Mouse (Mus musculus) urinary bladder, postnatal 4 days (tissue): ENCODE measurements around the gene Plcb1.

ENCODE experiments used
- DNase-seq, 2 experiments: peaks; one replicate each; pipeline ENCODE4 v3.0.0; 2021 to 2022; ENCODE audit warnings: low spot score in 2 of 2

The Plcb1 gene

DNA sequence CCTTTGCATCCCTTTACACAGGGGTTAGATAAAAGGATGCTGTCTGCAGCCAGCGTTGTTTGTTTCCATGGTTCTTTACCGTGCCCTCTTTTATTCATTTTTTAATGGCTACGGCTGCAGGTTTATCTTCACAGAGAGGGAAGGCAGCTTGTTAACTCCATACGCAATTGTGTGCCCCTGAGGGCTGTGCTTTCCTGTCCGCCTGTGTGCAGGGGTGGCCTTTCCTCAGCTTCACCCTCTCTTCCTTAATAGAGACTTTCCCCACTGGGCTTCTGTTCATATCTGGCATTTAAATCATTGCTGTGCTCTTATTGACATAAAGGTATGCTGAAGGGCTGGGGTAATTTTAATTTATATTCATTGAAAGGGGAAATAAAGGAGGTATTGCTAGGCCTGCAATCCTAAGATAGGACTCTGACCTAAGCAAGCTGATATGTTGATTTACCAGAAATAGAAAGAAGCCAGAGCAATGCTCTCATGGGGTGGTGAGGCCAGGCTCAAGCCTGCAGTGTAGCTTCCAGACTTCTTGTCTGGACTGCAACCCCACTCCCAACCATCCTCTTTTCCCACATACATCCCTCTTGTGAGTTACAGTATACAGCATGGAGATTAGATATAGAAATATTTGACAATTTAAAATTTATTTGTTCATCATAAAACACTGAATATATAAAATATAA, 623.7 kb downstream of the Plcb1 start:
- no peak for DNase-seq

DNA sequence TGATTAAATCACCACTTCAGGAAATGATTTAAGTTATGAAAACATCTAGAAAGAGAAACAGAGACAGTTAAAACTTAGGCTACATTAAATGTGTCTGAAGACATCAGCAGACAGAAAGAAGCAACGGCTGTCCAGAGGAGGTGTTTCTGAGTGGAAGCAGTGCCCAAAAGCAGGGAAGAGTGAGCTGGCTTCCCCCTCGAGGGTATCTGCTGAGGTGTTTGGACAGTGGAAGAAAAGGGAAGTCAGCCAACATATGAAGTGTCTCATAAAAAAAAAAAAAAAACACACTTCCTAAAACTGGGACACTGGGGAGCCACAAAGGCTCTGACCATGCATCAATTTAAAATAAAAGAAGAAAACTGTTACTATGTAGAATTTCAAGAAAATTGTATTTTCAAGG, 625.8 kb downstream of the Plcb1 start:
- DNase-seq, result no peak

DNA sequence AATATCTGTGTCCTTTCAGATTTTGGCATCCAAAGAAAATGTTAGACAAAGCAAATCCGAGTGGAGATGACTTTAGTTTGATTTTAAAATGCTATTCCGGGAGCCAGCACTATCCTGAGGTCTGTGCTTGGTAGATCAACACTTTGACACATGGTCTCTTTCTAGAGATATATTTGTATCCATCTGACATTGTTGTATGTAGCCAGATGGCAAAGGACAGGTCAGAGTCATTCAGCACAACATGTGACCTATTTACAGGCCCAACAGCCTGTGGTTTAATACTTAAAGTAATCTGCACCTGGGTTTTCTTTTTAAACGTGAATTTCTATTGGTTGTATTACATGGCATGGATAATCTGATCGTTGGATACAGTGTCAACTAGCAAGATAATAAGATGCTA, 629.3 kb downstream of the Plcb1 start:
- no peak for DNase-seq

DNA sequence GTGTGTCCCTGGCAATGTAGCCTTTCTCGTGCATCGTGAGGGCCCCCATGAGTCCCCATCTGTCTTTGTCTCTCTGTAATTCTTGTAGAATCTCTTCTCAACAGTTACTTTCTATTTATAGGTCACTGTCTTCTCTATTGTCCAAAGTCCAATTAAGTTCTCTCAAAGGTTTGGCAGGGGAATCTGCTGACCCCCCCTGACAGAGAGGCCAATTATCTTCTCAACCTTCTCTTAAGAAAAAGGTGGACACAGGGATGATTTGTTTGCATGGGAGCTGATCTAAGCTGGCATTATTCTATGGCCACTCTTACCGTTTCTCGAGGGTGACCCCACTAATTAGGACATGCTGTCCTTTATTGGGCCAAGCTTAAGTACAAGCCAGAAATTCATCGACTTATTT, 633.4 kb downstream of the Plcb1 start:
- no peak for DNase-seq

DNA sequence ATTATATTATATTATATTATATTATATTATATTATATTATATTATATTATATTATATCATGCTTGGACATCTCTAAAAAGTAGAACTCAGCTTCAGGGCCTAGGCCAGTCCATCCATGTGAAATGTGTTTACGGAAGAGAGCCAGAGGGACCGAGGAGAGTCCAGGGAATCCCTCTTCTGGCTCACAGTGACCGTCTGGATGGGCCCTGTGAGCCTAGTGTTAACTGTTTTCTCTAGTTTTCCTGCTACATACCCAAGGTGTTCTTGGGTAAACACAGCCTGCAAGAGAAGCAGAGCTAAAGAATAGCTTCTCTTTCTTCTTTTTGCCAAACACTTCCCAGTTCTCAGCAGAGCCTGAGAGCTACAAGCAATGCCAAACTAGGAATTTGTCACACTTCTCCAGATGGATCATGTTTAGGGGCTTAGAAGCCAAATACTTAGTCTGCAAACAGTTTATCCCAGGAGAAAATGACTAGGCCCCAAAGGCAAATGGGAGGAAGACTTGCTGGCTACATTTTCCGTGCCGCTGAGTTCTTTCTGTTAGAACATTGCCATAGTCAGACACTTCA, 649.2 kb downstream of the Plcb1 start:
- DNase-seq, result no peak

DNA sequence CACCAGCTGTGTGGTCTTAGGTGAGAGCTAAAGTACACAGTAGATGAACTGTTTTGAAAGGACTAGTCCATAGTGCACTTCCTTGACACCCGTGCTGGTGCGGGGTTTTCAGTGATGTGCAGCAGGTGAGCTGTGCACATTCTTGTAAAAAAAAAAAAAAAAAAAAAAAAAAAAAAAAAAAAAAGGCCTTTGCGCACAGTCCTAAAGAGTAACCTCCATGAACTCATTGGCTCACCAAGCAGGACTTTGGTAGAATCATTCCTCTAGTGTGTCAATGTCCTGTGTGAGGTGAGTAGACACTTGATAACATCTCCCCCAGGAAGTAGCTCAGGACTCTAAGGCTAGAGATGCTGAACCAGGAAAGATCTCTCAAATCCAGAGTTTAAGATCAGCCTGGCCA, 653.2 kb downstream of the Plcb1 start:
- no peak for DNase-seq

DNA sequence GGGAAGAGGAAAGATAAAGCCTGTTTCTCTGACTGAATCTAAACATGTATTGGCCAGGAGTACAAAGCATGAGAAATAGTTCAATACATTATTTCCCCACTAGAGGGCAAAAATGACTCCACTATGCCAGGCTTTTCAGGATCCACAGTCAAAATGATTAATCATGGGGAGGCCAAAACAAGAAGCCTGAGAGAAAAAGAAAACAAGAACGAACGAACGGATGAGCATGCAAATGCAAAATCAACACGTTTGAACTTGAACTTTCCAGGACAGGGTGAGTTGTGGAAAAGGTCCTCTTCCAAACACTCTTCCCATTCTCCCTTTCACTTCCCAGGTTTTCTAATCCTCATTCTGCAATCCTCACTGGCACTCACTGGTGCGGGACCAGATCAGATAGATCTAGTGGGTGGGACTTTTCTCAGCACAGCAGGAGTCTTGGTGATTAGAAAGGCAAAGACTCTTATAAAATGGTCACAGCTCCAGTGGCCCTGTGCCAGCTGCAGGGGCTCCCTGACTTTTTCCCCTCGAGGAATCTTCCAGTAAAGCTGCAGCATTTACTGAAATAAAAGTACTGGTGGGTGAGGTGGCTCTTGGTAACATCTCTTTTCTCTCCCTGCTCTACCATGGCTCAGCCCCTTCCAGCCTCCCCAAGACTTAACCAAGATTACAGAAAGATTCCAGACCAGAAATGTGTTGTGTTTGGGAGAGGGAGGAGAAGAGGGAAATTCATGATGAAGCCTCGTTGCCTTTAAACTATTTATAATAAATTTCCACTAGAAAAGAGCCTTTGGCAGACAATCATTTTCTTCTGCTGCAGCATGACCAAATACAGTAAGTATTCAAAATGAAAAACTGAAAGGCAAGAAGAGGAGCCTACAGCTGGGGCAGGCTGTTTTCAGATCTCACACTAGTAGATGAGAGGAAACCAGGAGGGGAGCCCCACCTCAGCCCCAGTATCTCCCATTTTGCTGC, 654.0 kb downstream of the Plcb1 start:
- DNase-seq, result peak; percentile 44 to 65

DNA sequence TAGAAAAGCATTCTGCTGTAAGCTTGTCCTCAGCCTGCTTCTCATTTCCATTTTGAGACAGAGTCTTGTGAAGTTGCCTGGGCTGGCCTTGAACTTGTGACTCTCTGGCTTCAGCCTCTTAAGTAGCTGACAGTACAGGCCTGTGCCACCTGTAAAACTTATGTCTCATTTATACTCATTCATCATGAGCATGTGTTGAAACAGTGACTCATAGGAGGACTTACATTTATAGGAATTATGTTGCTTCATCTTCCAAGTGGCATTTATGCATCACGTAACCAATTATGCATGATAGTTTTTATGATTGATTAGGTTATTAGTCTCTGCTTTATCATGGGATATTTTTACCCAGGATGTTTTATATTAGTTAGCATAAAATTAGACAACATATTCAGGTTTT, 667.7 kb downstream of the Plcb1 start:
- DNase-seq, result no peak

DNA sequence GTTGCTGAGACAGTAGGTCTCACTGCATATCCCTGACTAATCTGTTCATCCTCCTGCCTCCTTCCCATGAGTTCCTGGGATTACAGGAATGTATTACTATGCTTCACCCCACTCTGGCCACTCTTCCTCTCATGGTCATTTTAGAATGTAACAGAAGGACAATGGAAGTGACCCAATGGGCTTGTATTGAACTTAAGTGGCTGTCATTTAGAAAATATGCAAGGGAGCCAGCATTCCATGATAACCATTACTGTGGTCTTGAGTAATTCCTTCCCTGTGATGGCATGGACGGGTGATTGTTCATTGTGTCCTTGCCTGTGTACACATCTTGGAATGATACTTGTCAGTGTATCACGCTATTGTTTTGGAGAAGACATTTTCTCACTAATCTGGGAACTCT, 668.1 kb downstream of the Plcb1 start:
- no peak for DNase-seq

DNA sequence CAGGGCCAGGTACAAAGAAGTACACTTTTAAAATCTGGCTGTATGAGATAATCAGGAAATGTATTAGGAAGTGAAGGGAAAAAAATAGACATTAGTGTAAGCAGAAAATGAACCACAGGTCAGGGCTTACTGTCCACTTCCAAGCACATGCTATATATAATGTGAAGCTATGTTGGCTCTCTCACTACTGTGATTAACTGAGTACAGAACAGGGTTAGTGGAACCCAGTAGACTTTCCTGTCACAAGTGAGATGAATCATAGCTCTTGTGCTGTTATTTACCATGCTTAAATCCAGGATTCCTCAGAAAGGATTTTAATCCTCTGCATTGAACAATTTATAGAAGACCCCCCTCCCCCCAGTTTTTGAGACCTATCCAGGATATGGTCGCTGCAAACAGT, 668.6 kb downstream of the Plcb1 start:
- no peak for DNase-seq

DNA sequence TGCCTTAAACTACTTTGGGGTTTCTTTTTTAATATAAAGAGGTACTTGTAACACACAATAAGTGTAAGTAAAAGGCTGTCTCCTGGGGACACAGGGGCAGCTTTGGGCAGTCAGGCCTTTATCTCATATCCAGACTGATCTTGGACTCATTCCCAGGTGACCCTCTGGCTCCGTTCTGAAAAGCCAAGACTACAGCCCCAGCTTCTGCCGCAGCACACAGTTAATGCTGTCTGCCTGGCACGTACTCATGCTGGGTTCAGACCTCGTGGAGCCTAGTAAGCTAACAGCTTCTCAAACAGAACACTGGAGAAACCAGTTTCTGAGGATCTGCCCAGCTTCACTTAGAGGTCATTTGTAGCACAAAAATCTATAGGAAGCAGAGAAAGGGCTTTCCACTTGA, 682.0 kb downstream of the Plcb1 start:
- DNase-seq, result no peak

DNA sequence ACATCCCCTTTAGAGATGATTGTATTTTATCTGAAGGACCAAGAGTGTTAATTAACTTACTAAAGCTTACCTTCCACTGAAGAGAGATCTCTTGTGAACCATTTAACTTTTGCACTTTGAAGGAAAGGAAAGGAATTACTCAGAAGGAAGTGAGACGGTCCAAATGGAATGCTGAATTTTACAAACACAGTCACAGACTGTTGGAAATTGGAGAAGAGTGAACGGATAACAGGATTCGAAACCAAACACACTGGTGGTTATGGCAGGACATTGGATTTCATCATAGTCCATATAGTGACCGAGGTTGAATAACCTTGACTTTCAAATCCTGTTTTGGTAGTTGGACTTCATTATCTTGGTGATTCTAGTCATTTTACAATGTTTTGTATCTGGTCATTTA, 688.2 kb downstream of the Plcb1 start:
- DNase-seq, result no peak

DNA sequence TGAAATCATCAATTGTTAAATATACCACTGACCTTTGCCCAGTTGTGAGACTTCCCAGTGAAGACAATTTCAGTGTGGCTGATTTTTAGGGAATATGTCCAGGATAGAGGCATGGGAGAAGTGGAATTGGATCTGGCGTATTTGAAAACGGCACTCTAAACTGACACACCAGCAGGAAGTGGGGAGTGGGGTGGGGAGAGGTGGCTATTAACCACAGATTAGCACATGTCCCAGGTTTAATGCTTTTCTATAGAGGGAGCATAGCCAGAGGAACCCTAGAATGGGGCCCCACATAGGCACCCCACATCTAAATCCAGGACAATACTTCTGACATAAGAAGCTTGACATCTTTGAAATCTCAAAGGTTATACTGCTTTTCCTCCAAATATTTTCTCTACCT, 699.4 kb downstream of the Plcb1 start:
- no peak for DNase-seq

DNA sequence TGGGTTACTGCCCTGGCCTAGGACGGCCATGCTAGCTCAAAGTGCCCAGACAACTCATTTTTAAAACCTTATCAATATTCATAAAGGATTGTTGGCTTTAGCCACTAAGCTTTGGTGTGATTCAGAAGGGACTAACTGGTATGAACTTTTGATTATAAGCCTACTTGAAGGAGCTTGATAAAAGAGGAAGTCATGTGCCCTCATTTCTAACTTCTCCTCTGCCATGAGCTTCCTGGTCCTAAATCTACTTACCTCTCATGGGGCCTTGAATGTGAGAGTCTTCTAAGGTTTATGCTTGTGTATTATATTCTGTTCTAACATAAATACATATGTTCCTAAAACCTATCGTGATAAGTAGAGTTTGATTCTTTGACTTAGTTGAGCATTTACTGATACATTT, 702.4 kb downstream of the Plcb1 start:
- DNase-seq, result no peak

DNA sequence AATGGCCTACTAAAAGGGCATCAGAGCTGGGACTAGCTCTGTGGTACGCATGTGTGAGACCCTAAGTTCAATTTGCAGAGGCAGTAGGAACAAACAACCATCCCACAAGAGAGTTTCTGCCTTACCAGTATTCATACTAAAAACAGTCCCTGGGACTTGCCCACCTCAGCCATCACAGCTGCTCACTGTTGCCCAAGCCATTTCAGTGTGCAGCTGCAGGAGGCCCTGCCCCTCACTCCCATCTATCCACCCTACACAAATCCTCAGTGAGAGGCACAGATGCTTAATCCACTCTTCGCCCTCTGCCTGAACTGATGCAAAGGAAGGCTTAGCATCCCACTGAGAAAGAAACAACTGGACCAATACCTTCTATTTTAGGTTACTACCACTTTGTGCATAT, 703.3 kb downstream of the Plcb1 start:
- no peak for DNase-seq

DNA sequence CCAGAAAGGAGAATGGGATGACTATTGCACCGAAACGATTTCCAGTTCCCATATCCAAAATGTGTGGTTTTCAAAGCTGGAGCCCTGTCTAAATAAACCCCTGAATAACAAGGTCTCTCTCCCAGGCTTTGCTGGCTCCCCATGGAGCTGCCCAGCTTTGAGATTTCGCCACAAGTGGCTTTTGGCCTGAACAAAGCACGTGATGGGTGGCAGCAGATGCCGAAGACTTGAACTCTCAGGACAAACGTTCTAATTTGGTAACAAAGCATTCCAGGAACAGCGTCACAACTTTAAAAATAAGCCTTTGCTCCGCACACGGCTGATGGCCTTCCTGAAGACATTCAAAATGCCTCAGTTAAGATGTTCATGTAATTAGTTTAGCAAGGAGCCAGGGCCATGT, 706.9 kb downstream of the Plcb1 start:
- no peak for DNase-seq

DNA sequence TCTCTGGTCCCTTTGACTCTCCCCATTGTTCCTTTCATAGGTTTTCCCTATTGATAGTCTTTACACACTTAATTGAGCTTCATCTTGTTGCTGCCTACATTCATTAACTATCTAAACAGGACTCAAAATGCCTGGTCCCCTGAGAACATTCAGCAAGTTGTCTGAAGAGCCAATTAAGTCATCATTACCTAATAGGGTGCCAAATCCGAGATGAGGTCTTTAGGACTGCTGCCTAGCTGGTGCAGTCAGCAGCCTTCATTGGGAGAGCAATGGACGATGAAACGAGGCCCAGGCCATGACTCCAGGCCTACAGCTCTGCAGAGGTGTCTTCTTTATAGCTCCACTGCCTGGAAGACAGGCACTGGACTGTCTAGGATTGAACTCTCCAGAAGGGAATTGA, 710.7 kb downstream of the Plcb1 start:
- DNase-seq, result no peak

DNA sequence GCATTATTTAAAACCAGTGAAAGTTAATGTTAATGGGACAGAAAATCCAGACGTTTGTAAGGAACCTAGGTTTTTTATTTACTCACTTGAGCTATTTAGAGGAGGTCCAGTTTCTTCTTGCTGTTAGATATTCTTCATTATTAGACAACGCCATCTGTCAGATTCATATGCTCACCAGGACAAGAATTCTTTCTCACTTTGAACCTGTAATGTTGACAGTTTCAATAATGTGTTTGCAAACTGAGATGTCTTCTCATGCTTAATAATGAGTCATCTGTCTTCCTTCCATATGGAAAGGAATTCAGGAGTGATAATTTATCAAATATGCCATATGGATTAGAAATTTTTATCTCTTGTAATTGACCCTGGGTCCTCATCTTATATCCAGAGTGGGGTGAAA, 711.4 kb downstream of the Plcb1 start:
- DNase-seq, result no peak

DNA sequence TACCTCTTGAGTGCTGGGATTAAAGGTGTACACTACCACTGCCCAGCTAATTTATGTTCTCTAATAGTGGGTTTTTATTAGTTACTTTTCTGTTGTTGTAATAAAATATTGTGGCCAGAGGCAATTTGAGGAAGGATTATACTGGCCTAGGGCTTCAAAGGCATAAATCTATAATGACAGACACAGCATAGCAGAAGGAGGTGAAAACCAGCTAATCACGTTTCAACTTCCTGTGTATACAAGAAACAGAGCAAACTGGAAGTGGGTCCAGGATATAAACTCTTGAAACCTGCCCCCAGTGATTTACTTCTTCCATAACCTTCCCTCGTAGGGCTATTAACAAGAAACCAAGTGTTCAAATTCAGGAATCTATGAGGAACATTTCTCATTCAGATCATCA, 715.0 kb downstream of the Plcb1 start:
- DNase-seq, result no peak

DNA sequence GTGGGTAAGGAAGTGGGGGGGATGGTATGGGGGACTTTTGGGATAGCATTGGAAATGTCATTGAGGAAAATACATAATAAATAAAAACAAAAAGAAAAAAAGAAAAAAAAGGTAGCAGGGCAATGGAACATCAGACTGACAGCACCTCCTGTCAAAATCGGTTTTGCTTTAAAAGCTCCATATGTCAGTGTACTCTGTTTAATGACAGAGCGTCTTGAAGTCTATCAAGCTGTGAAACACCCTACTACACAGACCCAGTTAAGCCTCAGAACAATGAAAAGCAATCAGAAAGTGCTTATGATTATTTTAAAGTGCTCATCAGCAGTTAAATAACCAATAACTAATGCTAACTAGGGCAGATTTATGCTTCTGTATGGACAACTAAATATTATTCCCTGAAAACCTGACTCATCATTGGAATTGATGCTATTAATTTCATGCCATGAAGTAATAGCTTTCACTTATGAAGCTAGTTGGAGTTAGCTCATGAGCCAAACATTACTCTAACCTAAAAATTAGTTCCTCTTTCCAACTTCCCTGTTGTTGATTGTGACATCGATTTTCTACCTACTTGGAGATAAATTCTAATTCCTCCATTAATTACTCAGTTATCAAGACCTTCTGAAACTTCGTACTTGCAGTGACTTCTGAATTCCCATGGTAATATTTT, 717.6 kb downstream of the Plcb1 start:
- no peak for DNase-seq

DNA sequence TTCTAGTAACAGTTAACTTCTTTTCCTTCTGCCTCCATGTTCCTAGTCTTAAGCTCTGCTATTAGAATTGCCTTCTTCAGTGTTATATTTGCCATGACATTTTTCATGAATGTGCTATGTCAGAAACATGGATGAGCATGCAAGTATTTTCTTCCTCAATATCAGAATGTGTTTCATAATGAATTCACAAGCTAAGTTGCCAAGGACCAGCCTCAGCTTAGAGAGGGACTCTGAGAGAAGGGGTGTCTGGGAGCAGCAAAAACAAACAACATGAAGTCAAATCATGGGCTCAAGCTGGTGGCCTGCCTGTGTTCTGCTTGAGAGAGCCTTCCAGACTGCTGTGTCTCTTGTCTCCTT, 718.1 kb downstream of the Plcb1 start:
- DNase-seq, result no peak

DNA sequence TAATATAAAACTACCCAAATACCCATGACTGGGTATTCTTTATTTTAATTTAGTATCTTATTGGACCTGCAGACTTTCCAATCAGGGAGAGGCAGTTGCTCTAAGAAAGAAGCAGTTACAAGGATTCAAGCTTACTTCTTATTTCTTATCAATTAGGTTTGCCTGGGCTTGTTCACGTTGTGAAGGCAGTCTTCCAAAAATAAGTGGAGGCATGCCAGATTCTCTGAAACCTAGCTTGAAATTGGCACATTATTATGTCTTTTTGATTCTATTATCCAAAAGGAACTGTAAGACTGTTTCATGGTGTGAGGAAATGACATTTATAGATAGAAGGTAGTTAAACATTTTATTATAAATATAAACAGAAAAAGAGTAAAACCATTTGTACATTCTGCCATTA, 721.2 kb downstream of the Plcb1 start:
- DNase-seq, result no peak

DNA sequence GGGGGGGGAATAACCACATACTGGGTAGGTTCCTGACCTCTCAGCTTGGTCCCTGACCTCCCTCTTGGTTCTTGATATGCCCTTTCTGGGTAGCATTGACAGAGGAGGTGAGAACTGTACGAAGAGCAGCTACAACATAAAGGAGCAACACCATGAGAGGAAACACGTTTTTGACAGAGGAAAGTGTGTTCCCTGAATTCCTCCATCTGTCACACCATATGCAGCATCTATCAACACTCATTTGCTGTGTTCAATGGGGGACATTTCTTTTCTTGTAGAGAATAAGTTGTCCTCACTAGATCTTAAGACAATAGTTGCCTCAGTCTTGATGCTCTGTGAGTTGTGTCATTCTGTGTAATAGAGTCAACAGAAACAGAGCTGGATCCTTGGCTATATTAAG, 733.1 kb downstream of the Plcb1 start:
- no peak for DNase-seq
